Mouse (Mus musculus): Measurements from ENCODE around the gene Bend6.
"Not testable (repeated sequence)": the region's sequence is repeated elsewhere in the genome, so short reads cannot be mapped to it uniquely, and the experiment has no call there.

Gene Bend6

GRCm38 (mm10) chr1:33906927-33907326 lies 689 bp downstream of the Bend6 start:
- CTCF ChIA-PET: no interaction called here

GRCm38 (mm10) chr1:33906216-33906615 lies 1.4 kb downstream of the Bend6 start:
- CTCF ChIA-PET: no interaction called here

- CTCF ChIA-PET: no interaction called here
These were observed 4.0 kb downstream of the Bend6 start for GRCm38 (mm10) chr1:33903587-33903986.

GRCm38 (mm10) chr1:33900175-33900574 lies 7.4 kb downstream of the Bend6 start:
- CTCF ChIA-PET: no interaction called here

- CTCF ChIA-PET: no interaction called here
These were observed 9.2 kb downstream of the Bend6 start for GRCm38 (mm10) chr1:33898373-33898772.

- CTCF ChIA-PET: no interaction called here
These were observed 10.2 kb downstream of the Bend6 start for GRCm38 (mm10) chr1:33897426-33897825.

GRCm38 (mm10) chr1:33896666-33897065 lies 10.9 kb downstream of the Bend6 start:
- CTCF ChIA-PET: interaction anchor here (0.7 kb wide), 1 partner anchor 70 kb away, joined by 3 read pairs; no protein-coding TSS in a partner anchor

GRCm38 (mm10) chr1:33896116-33896515 lies 11.5 kb downstream of the Bend6 start:
- CTCF ChIA-PET: interaction anchor here (0.7 kb wide), 1 partner anchor 71 kb away, joined by 3 read pairs; no protein-coding TSS in a partner anchor

- CTCF ChIA-PET: interaction anchor here (0.6 kb wide), 1 partner anchor 17 kb away, joined by 7 read pairs; no protein-coding TSS in a partner anchor
These were observed 14.8 kb downstream of the Bend6 start for GRCm38 (mm10) chr1:33892784-33893183.

GRCm38 (mm10) chr1:33883102-33883839 lies 24.3 kb downstream of the Bend6 start:
- CTCF ChIA-PET: no interaction called here

- CTCF ChIA-PET: interaction anchor here (0.6 kb wide), 1 partner anchor 972 kb away, joined by 4 read pairs; no protein-coding TSS in a partner anchor
These were observed 29.4 kb downstream of the Bend6 start for GRCm38 (mm10) chr1:33878170-33878569.

GRCm38 (mm10) chr1:33876416-33876815 lies 31.2 kb downstream of the Bend6 start:
- CTCF ChIA-PET: interaction anchor here (0.6 to 0.7 kb wide), 2 partner anchors 16 to 34 kb away, joined by 5 to 7 read pairs; no protein-coding TSS in a partner anchor

- CTCF ChIA-PET: interaction anchor here (0.6 to 0.7 kb wide), 2 partner anchors 17 to 34 kb away, joined by 5 to 7 read pairs; no protein-coding TSS in a partner anchor
These were observed 31.9 kb downstream of the Bend6 start for GRCm38 (mm10) chr1:33875691-33876090.

GRCm38 (mm10) chr1:33873561-33873960 lies 34.1 kb downstream of the Bend6 start:
- CTCF ChIA-PET: no interaction called here

GRCm38 (mm10) chr1:33869437-33869836 lies 38.2 kb downstream of the Bend6 start:
- CTCF ChIA-PET: no interaction called here

- CTCF ChIA-PET: no interaction called here
These were observed 38.6 kb downstream of the Bend6 start for GRCm38 (mm10) chr1:33869031-33869430.

- CTCF ChIA-PET: no interaction called here
These were observed 60.8 kb downstream of the Bend6 start for GRCm38 (mm10) chr1:33846807-33847206.

GRCm38 (mm10) chr1:33843823-33844222 lies 63.8 kb downstream of the Bend6 start:
- CTCF ChIA-PET: no interaction called here

GRCm38 (mm10) chr1:33838952-33839351 lies 68.7 kb downstream of the Bend6 start:
- CTCF ChIA-PET: not testable (repeated sequence)

- CTCF ChIA-PET: no interaction called here
These were observed 77.0 kb downstream of the Bend6 start for GRCm38 (mm10) chr1:33830586-33830985.

GRCm38 (mm10) chr1:33817931-33818330 lies 89.7 kb downstream of the Bend6 start:
- CTCF ChIA-PET: no interaction called here

- CTCF ChIA-PET: no interaction called here
These were observed 93.5 kb downstream of the Bend6 start, which contains the start of gene Zfp451 for GRCm38 (mm10) chr1:33813868-33814794. Gene Zfp451 (minus strand): TSS chr1:33814595.
